Mouse (Mus musculus) C2C12 (cell line): ENCODE measurements around the gene Gcg. TPM values are rescaled to one million over a fixed set of nuclear protein-coding genes. Genes with fewer than 3 reads are reported as not detected.

Experiments
- H3K27me3 ChIP-seq: one replicate; pipeline ENCODE4 v1.6.1; 2011; ENCODE audit not compliant: control insufficient read depth, insufficient read depth, insufficient read length
- H3K36me3 ChIP-seq: one replicate; pipeline ENCODE4 v1.6.1; 2011; ENCODE audit not compliant: control insufficient read depth, insufficient read depth
- H3K4me3 ChIP-seq: one replicate; pipeline ENCODE4 v1.5.1; 2011; ENCODE audit warnings: mild to moderate bottlenecking, control low read depth; ENCODE audit not compliant: poor library complexity, insufficient read depth, severe bottlenecking
- H3K79me2 ChIP-seq: one replicate; pipeline ENCODE4 v1.6.1; 2011; ENCODE audit not compliant: control insufficient read depth, insufficient read depth
- H3K79me3 ChIP-seq: one replicate; pipeline ENCODE4 v1.6.1; 2011; ENCODE audit warnings: low read depth, control low read depth
- H3ac ChIP-seq: one replicate; pipeline ENCODE3; 2011; ENCODE audit warnings: low read depth; ENCODE audit not compliant: control insufficient read depth, insufficient read length
- CEBPB ChIP-seq: IDR thresholded peaks from one replicate; pipeline ENCODE4 v1.6.1; 2011; ENCODE audit warnings: low read depth, mild to moderate bottlenecking, control low read depth, moderate library complexity
- CTCF ChIP-seq: IDR thresholded peaks from one replicate; pipeline ENCODE4 v1.5.1; 2011; ENCODE audit not compliant: control insufficient read depth, insufficient read depth, insufficient read length
- FOSL1 ChIP-seq: IDR thresholded peaks from one replicate; pipeline ENCODE4 v1.8.0; 2011; ENCODE audit warnings: mild to moderate bottlenecking, low read length; ENCODE audit not compliant: poor library complexity, insufficient read depth, severe bottlenecking
- MAX ChIP-seq: IDR thresholded peaks from one replicate; pipeline ENCODE4 v1.6.1; 2011; ENCODE audit warnings: mild to moderate bottlenecking, control low read depth
- MYOD1 ChIP-seq: IDR thresholded peaks from one replicate; pipeline ENCODE4 v1.6.1; 2011; ENCODE audit warnings: low read depth; ENCODE audit not compliant: control insufficient read depth, insufficient read length
- MYOG ChIP-seq: IDR thresholded peaks from one replicate; pipeline ENCODE4 v1.6.1; 2011; ENCODE audit not compliant: control insufficient read depth, insufficient read length; ENCODE audit errors: extremely low read depth
- USF1 ChIP-seq: IDR thresholded peaks from one replicate; pipeline ENCODE4 v1.6.1; 2011; ENCODE audit warnings: low read depth, mild to moderate bottlenecking, control low read depth, moderate library complexity
- polyA plus RNA-seq: library from polyadenylated mRNA; unstranded; fragments of >200 nt; fragmentation: generic; extraction: Trizol; gene quantifications from one replicate; pipeline ENCODE4 v1.2.1, GENCODE M21; 2012; ENCODE audit warnings: missing spikeins

Gcg gene
- polyA plus RNA-seq, 1 experiment = not detected

GRCm38 (mm10) chr2:62506441-62506840, 23.0 kb upstream of the Gcg start:
- H3K27me3 ChIP-seq = no peaks in the 10 kb centered on the region
- no peak for TF ChIP-seq MYOD1
- no peak for TF ChIP-seq USF1
- no peak for TF ChIP-seq CTCF
- TF ChIP-seq CEBPB = no peak
- no peak for TF ChIP-seq MYOG
- TF ChIP-seq MAX = no peak
- no peak for TF ChIP-seq FOSL1
- H3K36me3 ChIP-seq = no peaks in the 10 kb centered on the region
- no peaks in the 10 kb centered on the region for H3K79me3 ChIP-seq
- no peak overlapping the region for H3ac ChIP-seq
- no peaks in the 10 kb centered on the region for H3K79me2 ChIP-seq
- H3K4me3 ChIP-seq = no peak overlapping the region

- H3K36me3 ChIP-seq = no peaks in the 10 kb centered on the region
- no peak overlapping the region for H3K4me3 ChIP-seq
- no peaks in the 10 kb centered on the region for H3K27me3 ChIP-seq
- no peak for TF ChIP-seq CEBPB
- no peaks in the 10 kb centered on the region for H3K79me3 ChIP-seq
- H3K79me2 ChIP-seq = no peaks in the 10 kb centered on the region
- no peak overlapping the region for H3ac ChIP-seq
Measured at GRCm38 (mm10) chr2:62504269-62504796, 20.9 kb upstream of the Gcg start.

- no peaks in the 10 kb centered on the region for H3K79me2 ChIP-seq
- H3ac ChIP-seq = no peak overlapping the region
- no peaks in the 10 kb centered on the region for H3K79me3 ChIP-seq
- H3K27me3 ChIP-seq = no peaks in the 10 kb centered on the region
- H3K36me3 ChIP-seq = no peaks in the 10 kb centered on the region
- TF ChIP-seq FOSL1 (no peak), CEBPB (no peak), CTCF (no peak), MYOD1 (no peak), MAX (no peak), MYOG (no peak), USF1 (no peak)
- H3K4me3 ChIP-seq = no peak overlapping the region
Measured at GRCm38 (mm10) chr2:62503326-62503725, 19.9 kb upstream of the Gcg start.

DNA sequence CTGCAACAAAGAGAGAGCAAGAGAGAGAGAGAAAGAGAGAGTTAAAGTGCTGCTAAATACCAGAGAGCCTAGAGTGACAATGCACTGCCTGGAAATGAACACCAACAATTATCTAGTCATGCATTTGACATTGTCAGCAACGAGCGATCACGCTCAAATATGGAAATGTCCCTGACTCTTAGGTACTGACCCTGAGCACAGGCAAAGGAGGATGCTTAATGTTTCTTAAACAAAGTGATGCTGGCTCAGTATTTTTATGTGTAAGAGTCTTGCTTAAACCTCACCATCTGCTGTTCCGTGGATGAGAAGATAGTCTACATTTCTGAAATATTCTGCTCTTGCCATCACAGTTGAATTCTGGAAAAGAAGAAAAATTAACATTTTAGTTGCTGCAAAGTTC, 19.1 kb upstream of the Gcg start:
- no peak overlapping the region for H3K4me3 ChIP-seq
- no peaks in the 10 kb centered on the region for H3K27me3 ChIP-seq
- H3K79me3 ChIP-seq = no peaks in the 10 kb centered on the region
- no peaks in the 10 kb centered on the region for H3K79me2 ChIP-seq
- no peak for TF ChIP-seq CTCF
- TF ChIP-seq FOSL1 = no peak
- no peak for TF ChIP-seq CEBPB
- TF ChIP-seq MYOD1 = no peak
- TF ChIP-seq USF1 = no peak
- TF ChIP-seq MYOG = no peak
- no peak for TF ChIP-seq MAX
- H3ac ChIP-seq = no peak overlapping the region
- H3K36me3 ChIP-seq = no peaks in the 10 kb centered on the region

GRCm38 (mm10) chr2:62498821-62499220, 15.4 kb upstream of the Gcg start:
- H3K79me2 ChIP-seq = no peaks in the 10 kb centered on the region

GRCm38 (mm10) chr2:62498086-62498485, 14.6 kb upstream of the Gcg start:
- Histone ChIP-seq H3K79me2 (no peaks in the 10 kb centered on the region), H3ac (no peak overlapping the region), H3K27me3 (no peaks in the 10 kb centered on the region), H3K4me3 (no peak overlapping the region), H3K79me3 (no peaks in the 10 kb centered on the region), H3K36me3 (no peaks in the 10 kb centered on the region)
- TF ChIP-seq MYOG = no peak
- TF ChIP-seq USF1 = no peak
- no peak for TF ChIP-seq MYOD1
- TF ChIP-seq CTCF = no peak

More at GRCm38 (mm10) chr2:62498821-62499220, 15.4 kb upstream of the Gcg start:
- Histone ChIP-seq H3K27me3 (no peaks in the 10 kb centered on the region), H3K4me3 (no peak overlapping the region), H3K79me3 (no peaks in the 10 kb centered on the region), H3K36me3 (no peaks in the 10 kb centered on the region), H3ac (no peak overlapping the region)
- TF ChIP-seq MAX (no peak), MYOD1 (no peak), FOSL1 (no peak), MYOG (no peak), CEBPB (no peak), CTCF (no peak), USF1 (no peak)
